Mouse (Mus musculus): ENCODE measurements at regions not wholly inside any gene's neighbourhood (a gene's known extent, or its start where the extent isn't known, plus 50 kb on each side); places are given as distances from the start of the nearest gene placed in this dataset.

DNA sequence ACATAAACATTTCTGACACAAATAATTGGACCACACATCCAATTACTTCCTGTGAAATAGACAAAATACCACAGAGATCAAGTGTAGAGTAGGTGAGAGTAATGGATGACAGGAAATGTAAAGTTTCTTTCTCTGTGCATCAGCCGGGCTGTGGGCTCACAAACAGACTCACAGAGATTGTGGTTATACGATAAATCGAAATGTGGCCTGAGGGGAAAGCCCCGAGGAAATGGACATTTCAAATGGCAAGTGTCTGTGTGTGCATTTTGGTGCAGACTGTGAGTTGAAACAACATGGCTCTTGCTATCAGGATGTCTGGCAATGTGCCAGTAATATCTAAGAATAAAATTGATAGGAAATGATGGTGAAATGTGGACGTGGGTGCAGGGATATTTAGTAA lies 234.8 kb upstream of the Meis1 start:
- DNase-seq = no peak

DNA sequence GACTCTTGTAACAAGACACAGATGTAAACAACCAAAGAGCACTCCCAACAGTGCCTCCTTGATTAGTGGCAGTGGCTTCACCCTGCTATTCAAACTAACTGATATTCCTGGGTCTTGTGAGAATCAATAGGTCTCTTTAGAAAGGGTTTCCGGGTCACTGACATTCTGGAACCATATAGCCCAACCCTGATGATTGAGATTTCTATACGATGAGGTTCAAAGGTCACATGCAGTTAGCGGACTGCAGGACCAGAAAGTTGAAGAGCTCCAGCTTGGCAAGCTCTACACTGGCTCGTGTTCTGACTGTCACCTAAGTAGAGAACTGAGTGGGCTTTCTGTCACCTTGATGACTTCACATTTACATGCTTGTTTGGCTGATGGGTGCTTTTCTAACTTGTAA lies 235.4 kb upstream of the Meis1 start:
- DNase-seq = no peak

DNA sequence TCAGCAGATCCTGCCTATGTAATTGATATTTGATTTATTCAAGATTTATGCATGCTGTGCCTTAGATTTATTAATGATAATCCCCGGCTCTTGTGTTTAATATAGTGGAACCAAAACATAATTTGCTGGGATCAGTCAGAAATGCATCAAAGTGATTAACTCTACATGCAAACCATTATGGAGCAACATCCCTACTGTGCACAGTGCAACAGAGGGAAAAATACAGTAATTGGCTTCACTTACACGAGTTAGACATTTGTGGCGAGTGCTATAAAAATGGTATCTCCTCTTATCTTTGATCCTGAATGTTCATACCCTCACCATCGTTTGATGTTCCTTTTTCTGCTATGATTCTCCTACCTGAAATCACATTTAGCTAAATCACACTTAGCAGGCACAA lies 238.8 kb upstream of the Meis1 start:
- DNase-seq = no peak

DNA sequence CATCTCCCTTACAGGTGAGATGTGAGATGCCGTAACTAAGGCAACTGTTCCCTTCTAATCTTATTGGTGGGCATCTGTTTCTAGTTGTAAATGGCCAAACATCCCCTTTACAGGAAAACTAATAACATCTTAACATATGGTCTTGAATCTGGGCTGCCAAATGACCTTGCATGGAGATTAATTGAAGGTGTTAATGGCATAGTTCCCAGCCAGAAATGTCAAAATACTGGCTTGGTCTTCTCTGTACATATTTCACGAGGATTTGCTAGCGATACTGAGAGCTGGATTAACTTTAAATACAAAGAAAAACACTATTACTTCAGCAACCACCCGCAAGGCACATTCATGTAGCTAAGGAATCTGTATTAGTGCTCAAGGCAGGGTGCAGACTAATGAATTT lies 244.0 kb upstream of the Meis1 start:
- DNase-seq = no peak

DNA sequence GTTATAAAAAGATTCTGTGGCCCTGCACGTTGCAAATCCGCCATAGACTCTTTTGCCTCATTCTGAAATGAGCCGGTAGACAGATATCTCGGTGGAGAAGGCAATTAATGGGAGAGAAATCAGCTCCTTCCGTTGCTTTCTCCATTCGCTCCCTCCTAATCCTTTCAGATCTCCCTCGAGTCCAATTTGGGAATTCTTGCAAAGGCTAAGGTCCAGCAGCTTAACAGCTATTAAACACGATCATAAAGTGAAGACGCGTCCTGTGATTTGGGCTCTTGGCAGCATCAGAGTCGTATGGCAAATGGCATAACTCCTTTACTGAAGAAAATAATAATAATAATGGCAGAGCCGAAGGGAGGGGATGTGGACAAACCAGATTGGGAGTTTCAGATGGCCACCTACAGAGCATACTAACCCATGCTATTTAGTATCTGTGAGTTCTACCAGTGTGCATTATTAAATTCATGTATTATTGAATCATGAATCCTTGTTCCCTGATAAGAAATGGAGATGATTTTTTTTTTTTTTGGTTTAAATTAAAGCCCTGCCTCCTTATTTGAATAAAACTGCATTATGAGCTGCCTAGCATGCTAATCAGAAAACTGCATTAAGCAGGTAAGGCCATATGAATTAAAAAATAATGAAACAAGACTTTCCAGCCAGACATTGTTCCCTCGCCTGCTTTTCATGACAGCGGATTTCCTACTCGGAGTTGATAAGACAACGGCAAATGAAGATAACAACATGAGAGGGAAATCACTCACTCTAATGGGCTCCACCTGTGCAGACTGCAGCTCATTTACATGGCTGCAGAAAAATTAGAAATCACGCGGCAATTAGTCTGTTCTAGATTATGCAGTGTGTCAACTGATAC lies 246.2 kb upstream of the Meis1 start:
- no peak for DNase-seq

DNA sequence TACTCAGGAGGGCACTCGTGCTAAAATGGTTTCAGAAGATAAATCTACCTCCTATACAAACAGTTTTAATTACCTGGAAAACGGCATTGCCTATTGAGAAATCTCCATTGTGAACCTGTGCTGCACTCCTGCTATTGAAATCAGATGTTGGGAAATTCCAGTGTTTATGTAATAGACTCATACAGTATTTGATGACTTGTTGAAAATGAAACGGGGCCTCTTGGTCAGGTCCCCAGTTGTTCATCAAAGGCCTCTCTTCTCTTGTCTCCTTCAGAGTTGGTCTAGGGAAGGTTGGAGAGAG lies 246.8 kb upstream of the Meis1 start:
- DNase-seq = no peak

DNA sequence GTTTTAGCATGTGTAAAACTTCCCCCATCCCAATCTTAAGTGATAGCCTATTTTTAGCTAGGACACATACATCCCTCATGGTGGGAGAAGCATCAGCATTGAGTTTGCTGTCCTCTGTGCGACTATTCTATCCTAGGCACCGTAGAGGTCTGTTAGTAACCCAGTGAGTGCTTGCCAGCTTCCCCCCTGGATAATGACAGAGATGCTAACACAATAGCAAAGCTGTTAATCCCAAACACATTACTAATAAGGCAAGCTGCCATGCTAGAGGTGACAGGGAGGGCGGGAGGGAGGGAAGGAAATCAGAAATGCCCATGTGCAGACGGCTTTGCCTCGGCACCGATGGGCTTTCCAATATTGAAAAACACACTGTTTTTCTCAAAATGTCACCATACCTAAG lies 272.2 kb upstream of the Meis1 start:
- peak; percentile 53 for DNase-seq

DNA sequence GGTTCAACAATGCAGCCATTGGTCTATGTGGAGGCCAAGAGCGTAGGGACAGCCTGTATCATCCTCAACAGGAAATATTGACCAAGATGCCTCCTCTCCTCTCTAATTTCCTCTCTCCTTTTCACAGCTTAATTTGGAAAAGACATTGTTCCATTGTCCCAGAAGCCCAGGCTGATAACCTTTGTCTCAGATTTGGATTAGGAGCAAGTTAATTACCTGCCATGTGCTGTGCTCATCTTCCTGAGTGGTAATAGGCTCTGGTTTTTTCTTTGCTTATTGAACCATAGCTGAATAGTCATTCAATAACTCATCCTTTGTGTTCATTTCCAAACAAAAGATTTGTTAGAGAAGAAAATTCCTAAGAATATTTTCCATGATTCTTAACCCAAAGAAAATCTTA lies 280.6 kb upstream of the Meis1 start:
- peak; percentile 70 for DNase-seq

DNA sequence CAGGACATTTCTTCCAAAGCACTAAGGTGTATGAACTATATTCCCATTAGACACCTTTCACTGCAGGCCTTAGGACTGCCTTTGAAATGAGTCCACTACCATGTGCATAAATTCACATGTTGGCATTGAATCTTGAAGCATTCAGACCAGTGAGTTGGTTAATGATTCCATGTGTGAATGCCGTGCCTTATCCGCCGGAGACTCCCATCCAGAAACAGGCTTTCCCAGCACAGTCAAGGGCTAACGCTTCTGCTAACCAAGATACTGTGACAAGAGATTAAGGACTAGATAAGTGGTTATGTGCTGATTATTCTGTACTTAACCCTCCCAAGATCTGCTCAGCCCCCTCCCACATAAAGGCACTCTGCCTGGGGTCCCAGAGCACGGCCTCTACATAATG lies 287.9 kb upstream of the Meis1 start:
- DNase-seq = no peak

DNA sequence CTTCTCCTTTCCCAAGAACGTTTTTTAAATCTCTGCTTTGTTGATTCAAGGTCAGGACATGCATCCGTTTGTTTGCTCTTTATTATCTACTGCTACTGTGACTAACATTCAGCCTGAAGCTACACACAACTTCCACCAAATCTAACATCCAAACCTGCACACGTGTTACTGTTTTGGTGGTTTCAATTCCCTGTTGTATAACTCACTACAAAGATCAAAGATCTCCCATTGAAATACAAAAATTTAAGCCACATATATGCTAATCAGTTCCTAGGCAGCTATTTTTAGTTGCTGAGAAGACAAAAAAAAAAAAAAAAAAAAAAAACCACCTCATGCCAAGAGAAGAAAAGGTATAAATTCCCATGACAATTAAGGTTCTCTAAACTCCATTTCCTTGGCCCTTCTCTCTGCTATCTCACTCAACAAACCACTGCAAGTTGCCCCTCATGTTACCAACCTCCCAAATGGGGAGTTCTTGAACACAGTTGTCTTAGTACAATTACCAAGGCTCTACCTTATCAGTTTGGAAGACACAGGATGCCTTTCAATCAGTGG lies 312.0 kb upstream of the Meis1 start:
- DNase-seq = no peak

DNA sequence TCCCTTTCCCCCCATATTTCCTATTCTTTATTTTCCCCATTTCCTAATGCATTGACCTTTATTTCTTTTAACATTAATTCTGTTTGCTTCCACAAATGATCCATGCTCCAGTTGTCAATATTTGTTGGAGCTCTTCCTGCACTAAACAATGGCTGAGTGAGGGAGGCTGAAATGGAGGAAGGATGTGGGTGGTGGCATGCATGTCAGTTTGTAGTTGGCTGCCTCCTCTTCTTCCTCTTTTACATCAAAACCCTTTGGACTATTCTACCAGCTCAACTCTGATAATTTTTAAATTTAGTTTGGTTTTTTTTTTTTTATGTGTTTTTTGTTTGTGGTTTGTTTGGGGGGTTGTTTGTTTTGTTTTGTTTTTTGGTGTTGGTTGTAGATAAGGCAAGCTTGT lies 313.5 kb upstream of the Meis1 start:
- DNase-seq = no peak

DNA sequence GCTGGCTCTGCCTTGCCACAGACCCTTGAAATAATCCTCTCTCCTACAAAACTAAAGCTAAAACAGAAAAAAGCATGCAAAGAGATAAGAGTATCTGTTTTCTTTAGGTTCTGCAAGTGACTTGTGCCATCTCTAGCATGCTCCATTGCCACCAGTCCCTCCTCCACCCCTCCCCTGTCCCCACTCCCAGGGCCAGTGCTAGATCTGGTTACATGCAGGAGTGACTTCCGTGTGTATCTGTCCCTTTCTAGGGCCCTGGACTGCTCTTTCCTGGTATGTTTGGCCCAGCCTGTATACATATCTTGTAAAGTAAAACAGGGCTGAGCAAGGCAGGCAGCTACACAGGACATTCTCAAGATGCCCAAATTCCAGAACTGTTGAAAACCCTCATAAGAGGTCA lies 313.9 kb upstream of the Meis1 start:
- no peak for DNase-seq

DNA sequence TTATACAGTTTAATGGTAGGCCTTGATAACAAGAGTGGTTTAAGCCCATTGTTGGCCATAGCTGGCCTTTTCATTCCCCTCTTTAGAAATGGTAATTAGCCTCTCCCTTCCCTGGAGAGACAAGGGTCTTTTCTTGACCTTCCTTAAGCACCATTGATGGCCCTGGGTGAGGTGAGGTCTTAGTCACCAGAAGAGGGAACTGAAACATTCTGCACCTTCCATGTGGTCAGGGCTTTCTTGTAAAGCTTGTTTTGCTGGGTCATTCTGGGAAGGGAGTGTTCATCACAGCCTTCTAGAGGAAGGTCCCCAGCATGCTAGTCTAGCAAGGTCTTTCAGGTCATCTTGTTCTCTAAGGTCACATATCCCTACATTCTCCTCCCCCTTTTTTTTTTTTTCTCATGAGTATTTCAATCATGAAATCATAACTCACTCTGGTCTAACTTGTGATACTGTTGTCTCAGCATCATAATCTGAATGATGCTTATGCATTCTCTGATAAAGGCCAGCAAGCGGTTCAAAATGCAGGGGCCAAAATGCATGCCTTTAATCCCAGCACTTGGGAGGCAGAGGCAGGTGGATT lies 315.2 kb upstream of the Meis1 start:
- no peak for DNase-seq

DNA sequence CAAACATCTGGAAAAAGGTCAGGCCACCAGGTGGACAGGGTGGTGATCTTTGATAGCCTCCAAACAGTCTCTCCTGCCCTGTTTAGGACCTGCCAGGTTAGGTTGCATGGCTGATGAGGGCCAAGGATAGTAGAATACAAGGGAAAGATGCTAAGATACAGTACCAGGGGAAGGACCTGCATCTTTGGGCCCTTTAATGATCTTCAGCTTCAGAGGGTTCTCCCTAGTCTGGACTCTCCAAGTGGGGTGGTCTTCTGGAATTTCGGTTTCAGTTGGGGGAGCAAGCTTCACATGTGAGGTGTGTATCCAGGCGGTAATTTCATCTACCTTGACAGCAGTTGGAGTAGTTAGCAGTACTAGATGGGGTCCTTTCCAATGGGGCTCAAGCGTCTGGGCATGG lies 316.6 kb upstream of the Meis1 start:
- no peak for DNase-seq

DNA sequence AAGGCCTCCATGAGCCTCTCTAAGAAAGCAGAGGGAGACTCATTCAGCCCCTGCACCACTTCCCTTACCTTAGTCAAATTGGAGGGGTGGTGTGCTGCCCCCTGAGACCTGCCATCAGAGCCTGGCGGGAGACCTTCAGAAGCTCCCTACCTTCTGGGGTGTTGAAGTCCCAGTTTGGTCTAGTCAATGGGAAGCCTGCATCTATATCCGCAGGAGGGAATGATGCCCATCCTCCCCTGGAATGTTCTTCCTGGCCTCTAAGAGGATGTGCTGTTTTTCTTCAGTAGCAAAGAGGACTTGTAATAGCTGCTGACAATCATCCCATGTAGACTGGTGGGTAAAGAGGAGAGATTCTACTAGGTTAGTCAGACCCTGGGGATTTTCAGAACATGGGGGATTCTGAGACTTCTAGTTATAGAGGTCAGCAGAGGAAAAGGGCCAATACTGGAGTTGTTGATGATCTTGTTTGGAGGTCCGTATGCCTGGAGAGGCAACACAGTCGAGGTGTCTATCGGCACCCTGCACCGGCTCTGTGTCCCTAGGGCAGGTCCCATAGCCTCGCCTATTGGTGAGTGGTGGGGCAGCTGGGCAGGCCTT lies 321.0 kb upstream of the Meis1 start:
- no peak for DNase-seq

DNA sequence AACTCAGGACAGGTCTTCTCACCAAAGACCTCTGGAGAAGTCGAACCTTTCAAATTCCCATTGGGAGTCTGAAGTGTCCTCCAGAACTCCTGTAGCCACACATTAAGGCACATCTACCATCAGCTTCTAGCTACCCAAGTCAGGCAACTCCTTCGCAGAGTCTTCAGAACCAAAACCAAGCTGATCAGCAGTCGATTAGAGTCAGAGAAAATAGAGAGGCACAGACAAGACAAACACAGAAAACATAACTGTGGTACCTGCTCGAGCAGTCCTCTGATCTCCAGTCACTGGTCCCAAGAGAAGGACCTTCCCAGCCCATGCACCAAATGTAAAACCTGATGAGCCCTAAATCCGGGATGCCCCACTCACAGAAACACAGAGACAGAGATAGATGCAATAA lies 322.1 kb upstream of the Meis1 start:
- no peak for DNase-seq

DNA sequence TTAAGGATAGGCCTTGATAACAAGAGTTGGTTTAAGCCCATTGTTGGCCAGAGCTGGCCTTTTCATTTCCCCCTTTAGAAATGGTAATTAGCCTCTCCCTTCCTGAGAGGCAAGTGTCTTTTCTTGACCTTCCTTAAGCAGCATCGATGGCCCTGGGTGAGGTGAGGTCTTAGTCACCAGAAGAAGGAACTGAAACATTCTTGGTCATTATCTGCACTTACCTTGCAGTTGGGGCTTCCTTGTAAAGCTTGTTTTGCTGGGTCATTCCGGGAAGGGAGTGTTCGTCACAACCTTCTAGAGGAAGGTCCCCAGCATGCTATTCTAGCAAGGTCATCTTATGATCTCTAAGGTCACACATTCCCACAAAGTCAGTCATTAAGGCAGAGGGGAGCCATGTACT lies 322.6 kb upstream of the Meis1 start:
- no peak for DNase-seq

DNA sequence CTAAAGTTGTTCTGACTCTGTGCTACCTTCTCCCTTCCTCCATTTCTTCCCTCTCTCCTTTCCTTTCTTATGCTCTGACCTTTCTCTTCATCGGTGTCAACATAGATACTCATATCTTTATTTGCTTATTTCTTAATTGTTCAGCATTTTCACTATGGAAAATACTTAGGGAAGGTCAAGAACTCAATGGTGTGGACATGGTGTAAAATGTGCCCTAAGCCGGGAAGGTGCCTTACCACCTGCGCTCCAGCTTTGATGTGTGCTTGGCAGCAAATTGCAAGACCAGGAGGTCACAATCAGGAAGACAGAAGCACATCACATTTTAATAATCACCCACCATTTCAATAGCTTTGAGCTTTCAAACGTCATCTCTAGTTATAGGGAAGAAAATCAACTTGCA lies 324.0 kb upstream of the Meis1 start:
- no peak for DNase-seq

DNA sequence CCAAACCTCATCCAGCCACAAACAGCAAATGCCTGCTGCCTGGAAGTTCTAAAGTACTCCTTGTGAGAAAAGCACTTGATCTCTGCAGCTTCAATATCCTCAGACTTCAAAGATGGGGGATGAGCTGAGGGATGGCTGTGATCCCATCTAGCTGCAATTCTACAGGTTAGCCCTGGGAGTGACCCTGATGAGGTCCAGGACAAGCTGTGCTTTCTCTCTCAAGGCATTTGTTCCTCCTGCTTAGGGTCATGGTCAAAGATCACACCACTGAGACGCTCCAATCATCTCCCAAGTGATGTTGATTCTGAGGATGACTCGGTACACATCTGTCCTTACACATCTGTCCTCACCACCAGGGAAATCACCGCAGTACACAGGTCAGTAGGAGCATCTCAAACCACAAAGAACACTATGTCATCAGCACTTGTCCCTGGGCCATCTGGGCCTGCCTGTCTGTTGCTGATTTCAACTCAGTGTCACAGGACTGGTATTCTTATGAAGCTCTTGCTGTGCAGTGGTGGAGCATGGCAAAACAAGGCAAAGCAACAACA lies 327.6 kb upstream of the Meis1 start:
- no peak for DNase-seq

DNA sequence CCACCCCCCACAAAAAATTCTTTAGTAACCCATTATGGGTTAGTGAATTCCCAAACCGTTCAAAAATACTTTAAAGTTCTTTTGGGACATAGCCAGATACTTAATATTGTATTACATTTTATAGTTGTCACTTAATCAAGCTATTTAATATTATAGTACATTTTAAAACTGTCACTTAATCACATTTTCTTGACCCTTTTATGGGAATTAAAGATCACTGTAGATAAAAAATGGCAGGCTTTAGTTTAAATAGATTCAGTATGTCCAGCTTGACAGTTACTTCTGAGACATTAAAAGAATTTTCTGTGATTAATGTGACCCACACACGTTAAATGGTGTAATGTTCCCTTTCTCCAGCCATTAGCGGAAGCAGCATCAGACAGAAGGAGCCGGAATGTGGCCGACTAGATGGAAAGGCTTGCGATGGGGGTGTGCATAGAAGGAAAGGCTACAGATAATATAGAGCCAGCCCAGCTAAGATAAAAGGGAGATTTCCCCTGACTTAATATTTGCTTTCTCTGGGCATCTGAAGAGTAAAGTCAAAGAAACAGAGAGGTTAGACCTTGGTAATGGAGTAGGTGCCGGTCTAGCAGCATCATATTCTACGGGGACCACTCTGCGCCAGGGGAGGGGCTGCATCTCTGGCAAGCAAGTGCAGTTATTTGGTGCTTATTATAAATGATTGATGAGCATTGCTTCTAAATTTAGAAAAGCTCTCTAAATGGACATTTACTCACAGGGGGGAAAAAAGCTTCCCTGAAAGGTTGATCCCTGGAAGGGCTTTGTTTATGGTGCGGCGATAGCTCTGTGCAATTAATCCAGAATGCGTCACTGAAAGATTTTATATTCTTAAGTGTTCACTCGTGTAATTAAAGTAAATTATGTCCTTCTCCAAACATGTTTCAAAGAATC lies 331.8 kb upstream of the Meis1 start:
- no peak for DNase-seq

DNA sequence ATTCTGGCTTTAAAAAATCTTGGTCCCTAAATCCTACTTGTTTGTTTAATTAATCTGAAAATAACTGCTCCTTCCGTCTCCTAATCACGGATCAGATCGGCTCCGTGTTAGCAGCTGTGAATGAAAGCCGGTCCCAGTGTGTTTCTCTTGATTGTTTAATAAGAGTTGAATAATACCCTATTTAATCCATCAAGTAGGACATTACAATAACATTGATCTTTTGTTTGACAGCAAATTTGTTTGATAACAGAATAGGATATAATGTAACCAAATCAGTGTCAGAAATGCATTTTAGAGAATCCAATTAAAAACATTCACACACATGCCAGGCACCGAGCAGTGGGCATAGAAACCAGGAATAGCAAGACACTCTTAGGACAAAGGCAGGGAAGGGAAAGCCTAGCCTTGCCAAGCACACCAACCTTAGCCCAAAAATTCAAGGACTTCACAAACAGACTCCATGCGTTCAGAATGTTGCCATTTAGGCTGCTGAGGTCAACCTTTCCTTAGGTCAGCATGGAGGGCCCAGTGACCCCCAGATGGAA lies 332.5 kb upstream of the Meis1 start:
- DNase-seq = peak; percentile 65

DNA sequence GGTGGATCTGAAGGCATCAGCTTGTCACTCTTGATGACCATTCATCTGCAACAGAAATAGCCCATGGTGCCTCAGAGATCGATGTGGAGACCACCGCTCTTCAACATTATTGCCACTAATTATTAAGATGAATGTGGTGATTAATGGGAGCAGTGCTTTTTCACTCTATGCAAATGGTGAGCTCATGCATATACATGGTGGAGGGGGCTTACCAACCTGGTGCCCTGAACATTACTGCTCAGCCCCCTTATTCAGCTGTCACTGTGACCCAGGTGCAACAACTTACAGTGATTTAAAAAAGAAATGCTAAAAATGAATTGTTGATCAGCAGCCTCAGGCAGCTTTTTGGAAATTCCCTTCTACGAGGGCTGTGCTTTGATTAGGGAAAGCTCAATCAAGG lies 334.9 kb upstream of the Meis1 start:
- peak; percentile 14 for DNase-seq

DNA sequence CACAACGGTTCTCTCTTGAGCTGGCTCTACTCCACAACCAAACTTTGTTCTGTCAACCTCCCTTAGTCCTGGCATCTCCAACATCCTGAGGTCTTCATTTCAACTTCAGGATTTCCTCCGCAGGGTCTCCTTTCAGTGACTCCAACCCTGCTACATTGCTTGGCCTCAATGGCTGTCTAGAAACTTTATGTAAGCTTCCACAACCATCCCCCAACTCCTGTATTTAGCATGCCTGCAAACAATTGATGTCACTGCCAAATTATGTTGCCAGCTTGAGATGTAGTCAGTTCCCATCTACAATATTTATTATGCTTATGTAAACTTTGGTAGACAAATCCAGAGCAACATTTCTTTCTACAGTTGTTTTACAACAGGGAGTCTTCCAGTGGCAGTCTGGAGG lies 336.4 kb upstream of the Meis1 start:
- no peak for DNase-seq

Measured in retina, postnatal 1 day (tissue).